Mouse (Mus musculus): Measurements from ENCODE around the gene Fbxw26.
"Not testable (repeated sequence)": the region's sequence is repeated elsewhere in the genome, so short reads cannot be mapped to it uniquely, and the experiment has no call there.

Fbxw26 gene

GRCm38 (mm10) chr9:109745989-109746388, at the start of gene Fbxw26:
Gene Fbxw26, minus strand, starts transcription at chr9:109746089.
- not testable (repeated sequence) for DNase-seq (ENCODE audit: low spot score)

- no peak for DNase-seq (ENCODE audit: low spot score)
Measured at GRCm38 (mm10) chr9:109795221-109795620, 49.3 kb upstream of the Fbxw26 start.

GRCm38 (mm10) chr9:109790570-109790969, 44.7 kb upstream of the Fbxw26 start, which contains the start of gene Fbxw27:
Gene Fbxw27, minus strand, starts transcription at chr9:109790670.
- not testable (repeated sequence) for DNase-seq (ENCODE audit: low spot score)

GRCm38 (mm10) chr9:109766841-109767240, 21.0 kb upstream of the Fbxw26 start:
- peak; percentile 75 for DNase-seq (ENCODE audit: low spot score)

GRCm38 (mm10) chr9:109702600-109702999, 43.3 kb downstream of the Fbxw26 start, which contains the start of gene Fbxw18:
Gene Fbxw18, minus strand, starts transcription at chr9:109702700.
- not testable (repeated sequence) for DNase-seq (ENCODE audit: low spot score)

GRCm38 (mm10) chr9:109685299-109685698, 60.6 kb downstream of the Fbxw26 start:
- DNase-seq (ENCODE audit: low spot score) = peak; percentile 39
